Mouse (Mus musculus) heart, embryonic 16.5 days (tissue): ENCODE data around the gene Sh3gl2. TPM values are rescaled to one million over a fixed set of nuclear protein-coding genes. Genes with fewer than 3 reads are reported as not detected.

Experiments used
- ATAC-seq: fragments of 200-750 bp; cut with Nextera tagmentation; replicated peaks from 2 replicates; pipeline ENCODE4 v1.8.0; 2017; ENCODE audit warnings: moderate number of reproducible peaks; ENCODE audit not compliant: insufficient read depth, low FRiP score; ENCODE audit errors: extremely low read depth
- H3K27ac ChIP-seq: fragments of 300-500 bp; sonication (generic); 2 replicates; pipeline ENCODE4 v1.5.1; 2014; ENCODE audit warnings: mild to moderate bottlenecking, low read length, control low read depth, moderate library complexity
- H3K27me3 ChIP-seq: fragments of 300-500 bp; sonication (generic); 2 replicates; pipeline ENCODE4 v1.6.1; 2014; ENCODE audit warnings: low read length, mixed read lengths; ENCODE audit not compliant: control insufficient read depth, insufficient read depth
- H3K36me3 ChIP-seq: fragments of 300-500 bp; sonication (generic); 2 replicates; pipeline ENCODE4 v1.6.1; 2014; ENCODE audit not compliant: control insufficient read depth, insufficient read depth
- H3K4me1 ChIP-seq: fragments of 300-500 bp; sonication (generic); 2 replicates; pipeline ENCODE4 v1.6.1; 2014; ENCODE audit warnings: low read length, mixed read lengths; ENCODE audit not compliant: control insufficient read depth, insufficient read depth
- H3K4me2 ChIP-seq: fragments of 300-500 bp; sonication (generic); 2 replicates; pipeline ENCODE4 v1.6.1; 2014; ENCODE audit warnings: low read depth, mild to moderate bottlenecking, control low read depth, low read length
- H3K4me3 ChIP-seq: fragments of 300-500 bp; sonication (generic); 2 replicates; pipeline ENCODE4 v1.5.1; 2014; ENCODE audit warnings: mild to moderate bottlenecking, control low read depth, low read length
- H3K9ac ChIP-seq: fragments of 300-500 bp; sonication (generic); 2 replicates; pipeline ENCODE4 v1.6.1; 2014; ENCODE audit warnings: low read length, control low read depth
- H3K9me3 ChIP-seq: fragments of 300-500 bp; sonication (generic); replicated peaks from 2 replicates; pipeline ENCODE4 v1.6.1; 2016; ENCODE audit warnings: low read length; ENCODE audit not compliant: control insufficient read depth
- WGBS: fragments of 180-500 bp; shearing (Covaris S2); extraction: QIAGEN DNeasy Blood & Tissue Kit; methylation state at CpG from one replicate; pipeline ENCODE4 v1.1.7; 2014; 5-methylcytosine and 5-hydroxymethylcytosine counted together
- polyA plus RNA-seq: library from polyadenylated mRNA; unstranded; fragments of >200 nt; fragmentation: Nextera tagmentation; extraction: Ambion mirVana; gene quantifications from 2 replicates; pipeline ENCODE4 v1.2.1, GENCODE M21; 2015

The Sh3gl2 gene
- polyA plus RNA-seq: 0.60 and 0.81 TPM in 2 replicates

GRCm38 (mm10) chr4:85205071-85205635 is at the start of gene Sh3gl2:
Gene Sh3gl2, plus strand, starts transcription at chr4:85205126.
- H3K27me3 ChIP-seq: peaks cover 39% of the 10 kb centered on the region
- H3K4me1 ChIP-seq: peaks cover 8% of the 10 kb centered on the region; the same call in 1 of the 2 replicates
- H3K9ac ChIP-seq: peak within 1 kb of the TSS; percentile 58
- H3K9me3 ChIP-seq: no peaks in the 10 kb centered on the region
- H3K27ac ChIP-seq: no peak within 1 kb of the TSS
- ATAC-seq: no peak; the same call in 1 of the 2 replicates
- WGBS: under 1% methylated on average over 48 of the region's 48 CpGs
- peak within 1 kb of the TSS; percentile 97 for H3K4me2 ChIP-seq
- H3K36me3 ChIP-seq: no peaks in the 10 kb centered on the region
- peak within 1 kb of the TSS; percentile 71 for H3K4me3 ChIP-seq

- no peaks in the 10 kb centered on the region for H3K36me3 ChIP-seq
- no peaks in the 10 kb centered on the region for H3K9me3 ChIP-seq
- 49% methylated on average over 4 of the region's 4 CpGs for WGBS
- no peak for ATAC-seq
- H3K4me3 ChIP-seq: no peak overlapping the region
- no peak overlapping the region for H3K9ac ChIP-seq
- no peaks in the 10 kb centered on the region for H3K4me1 ChIP-seq
- H3K27me3 ChIP-seq: no peaks in the 10 kb centered on the region
- no peak overlapping the region for H3K4me2 ChIP-seq
- no peak overlapping the region for H3K27ac ChIP-seq
Observed at GRCm38 (mm10) chr4:85161156-85161555, 43.8 kb upstream of the Sh3gl2 start.

GRCm38 (mm10) chr4:85162468-85163312 is 42.2 kb upstream of the Sh3gl2 start:
- peak overlapping the region; percentile 45 for H3K4me2 ChIP-seq
- no peak for ATAC-seq
- no peaks in the 10 kb centered on the region for H3K9me3 ChIP-seq
- peak overlapping the region; percentile 16; the same call in 1 of the 2 replicates for H3K4me3 ChIP-seq
- H3K27ac ChIP-seq: no peak overlapping the region
- no peaks in the 10 kb centered on the region for H3K4me1 ChIP-seq
- 27% methylated on average over 27 of the region's 27 CpGs for WGBS
- H3K9ac ChIP-seq: no peak overlapping the region
- no peaks in the 10 kb centered on the region for H3K36me3 ChIP-seq
- no peaks in the 10 kb centered on the region for H3K27me3 ChIP-seq

GRCm38 (mm10) chr4:85163313-85163615 is 41.7 kb upstream of the Sh3gl2 start:
- Histone ChIP-seq H3K4me2 (no peak overlapping the region), H3K4me3 (no peak overlapping the region), H3K27ac (no peak overlapping the region), H3K9ac (no peak overlapping the region), H3K27me3 (no peaks in the 10 kb centered on the region), H3K9me3 (no peaks in the 10 kb centered on the region), H3K4me1 (no peaks in the 10 kb centered on the region), H3K36me3 (no peaks in the 10 kb centered on the region)
- no peak for ATAC-seq
- 80% methylated on average over 2 of the region's 2 CpGs for WGBS

- ATAC-seq: no peak
- H3K4me2 ChIP-seq: no peak overlapping the region
- H3K4me3 ChIP-seq: no peak overlapping the region
- H3K9me3 ChIP-seq: no peaks in the 10 kb centered on the region
- H3K36me3 ChIP-seq: no peaks in the 10 kb centered on the region
- no peak overlapping the region for H3K9ac ChIP-seq
- H3K27me3 ChIP-seq: no peaks in the 10 kb centered on the region
- no peak overlapping the region for H3K27ac ChIP-seq
- WGBS: 85% methylated on average over 12 of the region's 12 CpGs
- no peaks in the 10 kb centered on the region for H3K4me1 ChIP-seq
Observed at GRCm38 (mm10) chr4:85168001-85168400, 36.9 kb upstream of the Sh3gl2 start.

- H3K4me3 ChIP-seq: no peak overlapping the region
- 83% methylated on average over 4 of the region's 4 CpGs for WGBS
- no peak overlapping the region for H3K4me2 ChIP-seq
- no peaks in the 10 kb centered on the region for H3K27me3 ChIP-seq
- ATAC-seq: no peak
- H3K9me3 ChIP-seq: no peaks in the 10 kb centered on the region
- no peak overlapping the region for H3K9ac ChIP-seq
- no peak overlapping the region for H3K27ac ChIP-seq
- H3K4me1 ChIP-seq: no peaks in the 10 kb centered on the region
- no peaks in the 10 kb centered on the region for H3K36me3 ChIP-seq
Observed at GRCm38 (mm10) chr4:85175466-85175865, 29.5 kb upstream of the Sh3gl2 start.

GRCm38 (mm10) chr4:85178394-85179051 is 26.4 kb upstream of the Sh3gl2 start:
- Histone ChIP-seq H3K4me3 (no peak overlapping the region), H3K4me1 (no peaks in the 10 kb centered on the region), H3K27ac (no peak overlapping the region), H3K9me3 (no peaks in the 10 kb centered on the region), H3K36me3 (no peaks in the 10 kb centered on the region), H3K9ac (no peak overlapping the region), H3K27me3 (no peaks in the 10 kb centered on the region), H3K4me2 (no peak overlapping the region)
- no peak for ATAC-seq
- 86% methylated on average over 9 of the region's 9 CpGs for WGBS

- Histone ChIP-seq H3K4me2 (no peak overlapping the region), H3K9me3 (no peaks in the 10 kb centered on the region), H3K27ac (no peak overlapping the region), H3K9ac (no peak overlapping the region), H3K36me3 (no peaks in the 10 kb centered on the region), H3K4me1 (no peaks in the 10 kb centered on the region), H3K27me3 (no peaks in the 10 kb centered on the region), H3K4me3 (no peak overlapping the region)
- 54% methylated on average over 4 of the region's 4 CpGs for WGBS
- no peak; the same call in 1 of the 2 replicates for ATAC-seq
Observed at GRCm38 (mm10) chr4:85186011-85186410, 18.9 kb upstream of the Sh3gl2 start.

GRCm38 (mm10) chr4:85196201-85196600 is 8.7 kb upstream of the Sh3gl2 start:
- no peaks in the 10 kb centered on the region for H3K27me3 ChIP-seq
- H3K4me1 ChIP-seq: no peaks in the 10 kb centered on the region
- H3K9ac ChIP-seq: no peak overlapping the region
- ATAC-seq: no peak
- 30% methylated on average over 4 of the region's 4 CpGs for WGBS
- H3K36me3 ChIP-seq: no peaks in the 10 kb centered on the region
- H3K27ac ChIP-seq: no peak overlapping the region
- no peak overlapping the region for H3K4me2 ChIP-seq
- no peak overlapping the region for H3K4me3 ChIP-seq
- no peaks in the 10 kb centered on the region for H3K9me3 ChIP-seq
